Comparison of ENCODE assay signal across 27 mouse cellular contexts in genomic region chr10:127682886-127683285, GRCm38 (mm10). TPM values are rescaled to one million over a fixed set of nuclear protein-coding genes. Genes with fewer than 3 reads are reported as not detected.
DNase-seq lines count a peak whose midpoint lies in the region; ATAC-seq and TF ChIP-seq lines count a peak whose summit lies in the region.
"Had no signal": no experiment of that assay in that cellular context is flagged by ENCODE, and none has a peak within 500 bp of the region (broad histone marks: within the 10 kb centered on the region; RNA-seq: fewer than 3 reads in every experiment).

No protein-coding gene starts in this region.

- no peaks in the 10 kb centered on the region for H3K27me3 ChIP-seq in midbrain, embryonic 11.5 days (ENCODE audit: control insufficient read depth, insufficient read depth, low read length)
- H3K27me3 ChIP-seq in midbrain, postnatal 0 days (ENCODE audit: insufficient read depth, low read length), result no peaks in the 10 kb centered on the region
- no peaks in the 10 kb centered on the region for H3K27me3 ChIP-seq in CH12.LX (replicated peaks)
- H3K27me3 ChIP-seq: embryonic facial prominence, embryonic 12.5 days; forebrain, embryonic 12.5 days; Patski had no signal

- no peak for TF ChIP-seq CTCF in midbrain, postnatal 0 days (IDR thresholded peaks at IDR 0.05)
- TF ChIP-seq CTCF in CH12.LX (conservative IDR thresholded peaks at IDR 0.05 in 1 of 2, IDR thresholded peaks at IDR 0.05 in 1 of 2; ENCODE audit: low read depth in 2 of 2, low read length in 2 of 2), result no peak
- no peak for TF ChIP-seq CTCF in embryonic fibroblast, embryonic 13.5 days (IDR thresholded peaks at IDR 0.05; ENCODE audit: borderline replicate concordance, insufficient read depth, low read length)

- no peak for TF ChIP-seq RAD21 in CH12.LX (IDR thresholded peaks at IDR 0.05; ENCODE audit: low read depth, low read length)

- no peaks in the 10 kb centered on the region for H3K36me3 ChIP-seq in midbrain, embryonic 11.5 days (ENCODE audit: control insufficient read depth, insufficient read depth, low read length)
- H3K36me3 ChIP-seq in midbrain, postnatal 0 days (ENCODE audit: insufficient read depth, low read length), result no peaks in the 10 kb centered on the region
- H3K36me3 ChIP-seq in CH12.LX (replicated peaks in 1 of 2; ENCODE audit: control insufficient read depth in 1 of 2, insufficient read depth in 1 of 2, low read length in 1 of 2), result peaks cover 0 to 23% of the 10 kb centered on the region in 2 experiments
- H3K36me3 ChIP-seq: embryonic facial prominence, embryonic 12.5 days; forebrain, embryonic 12.5 days had no signal

- TF ChIP-seq EP300 in CH12.LX (IDR thresholded peaks at IDR 0.05; ENCODE audit: low read length), result no peak

- ATAC-seq in midbrain, embryonic 11.5 days (ENCODE audit: low FRiP score), result no peak
- no peak for ATAC-seq in midbrain, postnatal 0 days (ENCODE audit: low FRiP score)
- ATAC-seq: activated CD4-positive, CD25-positive, alpha-beta regulatory T cell, adult 4 months; CD4-positive, CD25-positive, alpha-beta regulatory T cell, adult 4 months; forebrain, embryonic 14.5 days; forebrain, embryonic 16.5 days; Patski had no signal

- no peak overlapping the region for H3K4me2 ChIP-seq in midbrain, embryonic 11.5 days
- no peak overlapping the region for H3K4me2 ChIP-seq in midbrain, postnatal 0 days (ENCODE audit: low read depth, low read length, poor library complexity, severe bottlenecking)
- H3K4me2 ChIP-seq in CH12.LX (ENCODE audit: insufficient read depth, low read depth, poor library complexity, severe bottlenecking), result no peak overlapping the region
- H3K4me2 ChIP-seq: embryonic facial prominence, embryonic 12.5 days; forebrain, embryonic 12.5 days had no signal

- dilution Hi-C loops in CH12.LX (cut with MboI; ENCODE audit: extremely low pct_ligation_motif_present, extremely low pct_unique_long_range_greater_than_20kb, low sequenced_read_pairs), result no loop called here

- peak; percentile 14 for DNase-seq in midbrain, embryonic 11.5 days (ENCODE audit: low spot score, missing footprints)
- no peak for DNase-seq in midbrain, postnatal 0 days (ENCODE audit: low spot score)
- DNase-seq in CH12.LX (ENCODE audit: extremely low read depth) (no peak), adipocyte (ENCODE audit: low spot score) (no peak)
- no peak for DNase-seq in cerebellum, postnatal 25 days
- DNase-seq: adrenal gland, adult 2 months; adrenal gland, postnatal 10 days; adrenal gland, postnatal 25 days; B cell, adult 2 months; cerebellum, adult 11 months; cerebellum, adult 18-20 months; cerebellum, adult 8-10 months; cerebellum, adult 9-11 months; cerebellum, postnatal 14 days had no signal

- no peaks in the 10 kb centered on the region for H3K9me3 ChIP-seq in midbrain, embryonic 11.5 days (ENCODE audit: control insufficient read depth, low read length)
- no peaks in the 10 kb centered on the region for H3K9me3 ChIP-seq in midbrain, postnatal 0 days (ENCODE audit: low read length)
- H3K9me3 ChIP-seq in CH12.LX (replicated peaks; ENCODE audit: low read length), result no peaks in the 10 kb centered on the region
- H3K9me3 ChIP-seq: embryonic facial prominence, embryonic 10.5 days; embryonic facial prominence, embryonic 12.5 days; forebrain, embryonic 10.5 days; forebrain, embryonic 12.5 days had no signal

- H3K27ac ChIP-seq in midbrain, embryonic 11.5 days (ENCODE audit: low read depth, low read length), result no peak overlapping the region
- no peak overlapping the region for H3K27ac ChIP-seq in midbrain, postnatal 0 days (ENCODE audit: low read depth, low read length)
- H3K27ac ChIP-seq in CH12.LX (ENCODE audit: insufficient read depth, low read depth), result no peak overlapping the region
- peak overlapping the region; percentile 71; the same call in 1 of the 2 replicates for H3K27ac ChIP-seq in embryonic fibroblast, embryonic 13.5 days (ENCODE audit: insufficient read depth, low read length)
- H3K27ac ChIP-seq: embryonic facial prominence, embryonic 10.5 days; embryonic facial prominence, embryonic 12.5 days; forebrain, embryonic 10.5 days; forebrain, embryonic 12.5 days had no signal

- in situ Hi-C loops in CH12.LX (cut with MboI; ENCODE audit: low pct_ligation_motif_present, low pct_unique_long_range_greater_than_20kb, low sequenced_read_pairs), result no loop called here

- H3K4me1 ChIP-seq in midbrain, embryonic 11.5 days (ENCODE audit: control insufficient read depth, insufficient read depth, low read length), result peaks cover 4% of the 10 kb centered on the region; the same call in 1 of the 2 replicates
- no peaks in the 10 kb centered on the region for H3K4me1 ChIP-seq in midbrain, postnatal 0 days (ENCODE audit: insufficient read depth, low read length)
- peaks cover 4 to 28% of the 10 kb centered on the region in 2 experiments; a peak in 2 of 4 replicates for H3K4me1 ChIP-seq in CH12.LX (ENCODE audit: control insufficient read depth in 1 of 2, insufficient read depth in 2 of 2)
- H3K4me1 ChIP-seq in embryonic fibroblast, embryonic 13.5 days (ENCODE audit: control insufficient read depth, insufficient read depth, low read length), result peaks cover 10% of the 10 kb centered on the region

- H3K79me2 ChIP-seq in CH12.LX (replicated peaks; ENCODE audit: control insufficient read depth, extremely low read depth, insufficient read depth, poor library complexity, severe bottlenecking), result peaks cover 3% of the 10 kb centered on the region; the same call in 1 of the 2 replicates

- WGBS in midbrain, embryonic 11.5 days, result 94% methylated on average over 6 of the region's 6 CpGs
- WGBS in midbrain, postnatal 0 days, result 92% methylated on average over 6 of the region's 6 CpGs

- no peak for TF ChIP-seq POLR2A in CH12.LX (IDR thresholded peaks at IDR 0.05; ENCODE audit: low read depth, low read length)
- TF ChIP-seq POLR2A in embryonic fibroblast, embryonic 13.5 days (IDR thresholded peaks at IDR 0.05; ENCODE audit: low read depth, low read length), result no peak

- H3K4me3 ChIP-seq in midbrain, embryonic 11.5 days (ENCODE audit: low read depth, low read length), result no peak overlapping the region
- no peak overlapping the region for H3K4me3 ChIP-seq in midbrain, postnatal 0 days (ENCODE audit: low read depth, low read length)
- H3K4me3 ChIP-seq in CH12.LX (replicated peaks in 1 of 3; ENCODE audit: low read depth in 2 of 3, low read length in 2 of 3, poor library complexity in 1 of 3), result no peak overlapping the region
- H3K4me3 ChIP-seq in embryonic fibroblast, embryonic 13.5 days (ENCODE audit: insufficient read depth, low read length), result no peak overlapping the region
- H3K4me3 ChIP-seq: embryonic facial prominence, embryonic 10.5 days; embryonic facial prominence, embryonic 12.5 days; erythroblast, embryonic 14.5 days; forebrain, embryonic 10.5 days; forebrain, embryonic 12.5 days had no signal

- no peak overlapping the region for H3K9ac ChIP-seq in midbrain, embryonic 11.5 days (ENCODE audit: low read length)
- H3K9ac ChIP-seq in midbrain, postnatal 0 days (replicated peaks; ENCODE audit: low read length, poor library complexity, severe bottlenecking), result no peak overlapping the region
- no peak overlapping the region for H3K9ac ChIP-seq in CH12.LX (ENCODE audit: insufficient read depth, low read depth)
- H3K9ac ChIP-seq: embryonic facial prominence, embryonic 12.5 days; forebrain, embryonic 12.5 days had no signal

RNA-seq across cellular contexts. Expression of gene Nab2, which starts 14.5 kb away (rescaled TPM):
- 2.1 and 2.2 TPM in 2 replicates for polyA plus RNA-seq in midbrain, embryonic 11.5 days (2014; fragmentation: Nextera tagmentation; extraction: Ambion mirVana)
- 4.8 and 5.6 TPM in 2 replicates for total RNA-seq in midbrain, postnatal 0 days (2014; rRNA removed)
- polyA plus RNA-seq in midbrain, postnatal 0 days (2015; fragmentation: Nextera tagmentation; extraction: Ambion mirVana), result 1.4 and 1.6 TPM in 2 replicates
- 10.0 and 13.9 TPM in 2 replicates for total RNA-seq in CH12.LX (2012; rRNA removed)
- total RNA-seq in CH12.LX (2014; rRNA removed), result 5.9 and 8.1 TPM in 2 replicates
- polyA plus RNA-seq in CH12.LX (2012; ENCODE audit: insufficient read length, low read depth), result 9.2 and 10.8 TPM in 2 replicates
- polyA plus RNA-seq in embryonic fibroblast, embryonic 13.5 days (2011; ENCODE audit: insufficient read length, low read depth, missing spikeins), result 69.7 and 77.8 TPM in 2 replicates

RNA-seq across cellular contexts. Expression of gene Nemp1, which starts 16.2 kb away (rescaled TPM):
- polyA plus RNA-seq in midbrain, embryonic 11.5 days (2014; fragmentation: Nextera tagmentation; extraction: Ambion mirVana), result 10.0 and 10.9 TPM in 2 replicates
- total RNA-seq in midbrain, postnatal 0 days (2014; rRNA removed), result 3.2 and 3.7 TPM in 2 replicates
- 1.4 and 1.7 TPM in 2 replicates for polyA plus RNA-seq in midbrain, postnatal 0 days (2015; fragmentation: Nextera tagmentation; extraction: Ambion mirVana)
- total RNA-seq in CH12.LX (2012; rRNA removed) (12.5 and 13.2 TPM in 2 replicates), CH12.LX (2014; rRNA removed) (17.4 and 18.3 TPM in 2 replicates)
- 7.5 and 8.3 TPM in 2 replicates for polyA plus RNA-seq in CH12.LX (2012; ENCODE audit: insufficient read length, low read depth)
- polyA plus RNA-seq in embryonic fibroblast, embryonic 13.5 days (2011; ENCODE audit: insufficient read length, low read depth, missing spikeins), result 8.5 and 10.6 TPM in 2 replicates

RNA-seq across cellular contexts. Expression of gene Myo1a, which starts 22.1 kb away (rescaled TPM):
- 0.41 and 0.46 TPM in 2 replicates for polyA plus RNA-seq in midbrain, embryonic 11.5 days (2014; fragmentation: Nextera tagmentation; extraction: Ambion mirVana)
- 0.57 and 0.77 TPM in 2 replicates for total RNA-seq in midbrain, postnatal 0 days (2014; rRNA removed)
- 0.13 and 0.15 TPM in 2 replicates for polyA plus RNA-seq in midbrain, postnatal 0 days (2015; fragmentation: Nextera tagmentation; extraction: Ambion mirVana)
- total RNA-seq in CH12.LX (2012; rRNA removed), result 1.8 and 2.3 TPM in 2 replicates
- total RNA-seq in CH12.LX (2014; rRNA removed), result 0.08 and 0.24 TPM in 2 replicates
- polyA plus RNA-seq in CH12.LX (2012; ENCODE audit: insufficient read length, low read depth), result 0.36 and 0.45 TPM in 2 replicates
- polyA plus RNA-seq in embryonic fibroblast, embryonic 13.5 days (2011; ENCODE audit: insufficient read length, low read depth, missing spikeins), result 0.51 TPM in 1 of 2 replicates, not detected in the other
- polyA plus RNA-seq: activated CD4-positive, CD25-positive, alpha-beta regulatory T cell, adult 4 months; CD4-positive, CD25-positive, alpha-beta regulatory T cell, adult 4 months had no signal

RNA-seq across cellular contexts. Expression of gene Stat6, which starts 40.1 kb away (rescaled TPM):
- 5.7 and 6.9 TPM in 2 replicates for polyA plus RNA-seq in midbrain, embryonic 11.5 days (2014; fragmentation: Nextera tagmentation; extraction: Ambion mirVana)
- 6.1 and 10.2 TPM in 2 replicates for total RNA-seq in midbrain, postnatal 0 days (2014; rRNA removed)
- polyA plus RNA-seq in midbrain, postnatal 0 days (2015; fragmentation: Nextera tagmentation; extraction: Ambion mirVana), result 3.9 and 4.3 TPM in 2 replicates
- total RNA-seq in CH12.LX (2012; rRNA removed) (58.7 and 76.6 TPM in 2 replicates), CH12.LX (2014; rRNA removed) (64.0 and 71.5 TPM in 2 replicates)
- polyA plus RNA-seq in CH12.LX (2012; ENCODE audit: insufficient read length, low read depth), result 62.9 and 72.1 TPM in 2 replicates
- 55.1 and 55.8 TPM in 2 replicates for polyA plus RNA-seq in embryonic fibroblast, embryonic 13.5 days (2011; ENCODE audit: insufficient read length, low read depth, missing spikeins)

RNA-seq across cellular contexts. Expression of gene Tac2, which starts 41.4 kb away (rescaled TPM):
- not detected in 2 replicates for polyA plus RNA-seq in midbrain, embryonic 11.5 days (2014; fragmentation: Nextera tagmentation; extraction: Ambion mirVana)
- total RNA-seq in midbrain, postnatal 0 days (2014; rRNA removed), result 0.27 TPM in 1 of 2 replicates, not detected in the other
- polyA plus RNA-seq in midbrain, postnatal 0 days (2015; fragmentation: Nextera tagmentation; extraction: Ambion mirVana), result 2.0 and 4.5 TPM in 2 replicates
- total RNA-seq in CH12.LX (2012; rRNA removed) (not detected in 2 replicates), CH12.LX (2014; rRNA removed) (not detected in 2 replicates)
- not detected in 2 replicates for polyA plus RNA-seq in CH12.LX (2012; ENCODE audit: insufficient read length, low read depth)
- not detected in 2 replicates for polyA plus RNA-seq in embryonic fibroblast, embryonic 13.5 days (2011; ENCODE audit: insufficient read length, low read depth, missing spikeins)
- total RNA-seq: adrenal gland, adult 2 months; adrenal gland, postnatal 10 days; adrenal gland, postnatal 25 days; MEL had no signal
- polyA plus RNA-seq: activated CD4-positive, CD25-positive, alpha-beta regulatory T cell, adult 4 months; CD4-positive, CD25-positive, alpha-beta regulatory T cell, adult 4 months; embryonic facial prominence, embryonic 14.5 days; forebrain, embryonic 10.5 days; forebrain, embryonic 12.5 days; Patski had no signal
